Mouse (Mus musculus) liver, adult 2 months (tissue): ENCODE data around the gene Ybx1. TPM values are rescaled to one million over a fixed set of nuclear protein-coding genes. Genes with fewer than 3 reads are reported as not detected.
A peak's percentile ranks its signal among the peaks of the same experiment; 100 is the strongest.

Experiments used
- DNase-seq: peaks from one replicate; pipeline ENCODE4 v3.0.0-alpha.2; 2011; ENCODE audit warnings: low read depth, low spot score; ENCODE audit errors: extremely low read depth
- H3K27ac ChIP-seq: fragments of 200-500 bp; replicated peaks from 2 replicates; pipeline ENCODE4 v1.5.1; 2012; ENCODE audit warnings: low read depth, mild to moderate bottlenecking, control low read depth, inconsistent platforms, low read length; ENCODE audit not compliant: insufficient read depth
- H3K27me3 ChIP-seq: fragments of 200-500 bp; 2 replicates; pipeline ENCODE4 v1.6.1; 2012; ENCODE audit warnings: mild to moderate bottlenecking, moderate library complexity, low read length, inconsistent platforms; ENCODE audit not compliant: control insufficient read depth, insufficient read depth
- H3K36me3 ChIP-seq: fragments of 200-500 bp; 2 replicates; pipeline ENCODE4 v1.6.1; 2012; ENCODE audit warnings: low read length, inconsistent platforms; ENCODE audit not compliant: control insufficient read depth, insufficient read depth
- H3K4me1 ChIP-seq: fragments of 200-500 bp; 2 replicates; pipeline ENCODE4 v1.6.1; 2011; ENCODE audit warnings: low read length; ENCODE audit not compliant: control insufficient read depth, insufficient read depth
- H3K4me3 ChIP-seq: fragments of 200-500 bp; 2 replicates; pipeline ENCODE4 v1.5.1; 2011; ENCODE audit warnings: low read depth, mild to moderate bottlenecking, control low read depth, low read length, moderate library complexity; ENCODE audit not compliant: insufficient read depth
- H3K79me2 ChIP-seq: fragments of 200-500 bp; 2 replicates; pipeline ENCODE4 v1.6.1; 2012; ENCODE audit warnings: inconsistent platforms, mild to moderate bottlenecking, low read length, moderate library complexity; ENCODE audit not compliant: control insufficient read depth, insufficient read depth
- H3K9ac ChIP-seq: fragments of 200-500 bp; 2 replicates; pipeline ENCODE4 v1.6.1; 2012; ENCODE audit warnings: low read depth, mild to moderate bottlenecking, control low read depth, inconsistent platforms, low read length
- CTCF ChIP-seq: fragments of 200-500 bp; IDR thresholded peaks from 2 replicates; pipeline ENCODE4 v1.5.1; 2011; ENCODE audit warnings: low read depth, low read length, control low read depth
- POLR2A ChIP-seq: fragments of 200-500 bp; IDR thresholded peaks from 2 replicates; pipeline ENCODE4 v1.6.1; 2011; ENCODE audit warnings: low read length, control low read depth; ENCODE audit not compliant: insufficient read depth; ENCODE audit errors: extremely low read depth
- WGBS: fragments of 180-500 bp; shearing (Covaris S2); methylation state at CpG from one replicate; pipeline ENCODE4 v1.1.7; 2018; 5-methylcytosine and 5-hydroxymethylcytosine counted together
- polyA plus RNA-seq: library from polyadenylated mRNA; depleted of rRNA; stranded (reverse); fragments of >200 nt; gene quantifications from 2 replicates; pipeline ENCODE4 v1.2.3, GENCODE M21; 2012; rRNA removed
- total RNA-seq: library from RNA; depleted of rRNA; stranded (reverse); fragments of >200 nt; gene quantifications from 2 replicates; pipeline ENCODE4 v1.2.3, GENCODE M21; 2014; rRNA removed

Gene Ybx1
- total and polyA plus RNA-seq, 2 experiments = 64.3 to 189 TPM

- DNase-seq = no peak
- Histone ChIP-seq H3K9ac (no peak overlapping the region), H3K4me1 (peaks cover 6% of the 10 kb centered on the region; the same call in 1 of the 2 replicates), H3K4me3 (no peak overlapping the region), H3K27ac (no peak overlapping the region), H3K27me3 (no peaks in the 10 kb centered on the region), H3K36me3 (peaks cover 7% of the 10 kb centered on the region; the same call in 1 of the 2 replicates), H3K79me2 (no peaks in the 10 kb centered on the region)
- no peak for TF ChIP-seq CTCF
- TF ChIP-seq POLR2A = no peak
- WGBS = 70% methylated on average over 3 of the region's 3 CpGs
Measured at GRCm38 (mm10) chr4:119238661-119239060, 55.7 kb downstream of the Ybx1 start.

GRCm38 (mm10) chr4:119234348-119234747, 60.1 kb downstream of the Ybx1 start:
- H3K27me3 ChIP-seq = no peaks in the 10 kb centered on the region
- H3K79me2 ChIP-seq = peaks cover 9% of the 10 kb centered on the region; the same call in 1 of the 2 replicates
- no peak overlapping the region for H3K27ac ChIP-seq
- H3K4me3 ChIP-seq = no peak overlapping the region
- no peaks in the 10 kb centered on the region; the same call in 1 of the 2 replicates for H3K4me1 ChIP-seq
- no peak for TF ChIP-seq POLR2A
- TF ChIP-seq CTCF = no peak
- no peaks in the 10 kb centered on the region; the same call in 1 of the 2 replicates for H3K36me3 ChIP-seq
- WGBS = 96% methylated on average over 3 of the region's 3 CpGs
- H3K9ac ChIP-seq = no peak overlapping the region
- DNase-seq = no peak

- TF ChIP-seq POLR2A (no peak), CTCF (no peak; the same call in 1 of the 2 replicates)
- Histone ChIP-seq H3K4me3 (peak overlapping the region; percentile 83), H3K79me2 (peaks cover 9% of the 10 kb centered on the region; the same call in 1 of the 2 replicates), H3K9ac (peak overlapping the region; percentile 93), H3K27me3 (no peaks in the 10 kb centered on the region), H3K36me3 (peaks cover 2% of the 10 kb centered on the region; the same call in 1 of the 2 replicates), H3K4me1 (no peaks in the 10 kb centered on the region; the same call in 1 of the 2 replicates), H3K27ac (peak overlapping the region; percentile 56)
- peak; percentile 72 for DNase-seq
- 1% methylated on average over 36 of the region's 36 CpGs for WGBS
Measured at GRCm38 (mm10) chr4:119233256-119233901, 61.0 kb downstream of the Ybx1 start.

- Histone ChIP-seq H3K4me1 (no peaks in the 10 kb centered on the region; the same call in 1 of the 2 replicates), H3K27me3 (no peaks in the 10 kb centered on the region), H3K79me2 (peaks cover 9% of the 10 kb centered on the region; the same call in 1 of the 2 replicates), H3K9ac (peak within 1 kb of the TSS; percentile 93), H3K27ac (peak within 1 kb of the TSS; percentile 83), H3K36me3 (peaks cover 5% of the 10 kb centered on the region; the same call in 1 of the 2 replicates), H3K4me3 (peak within 1 kb of the TSS; percentile 90)
- no peak for TF ChIP-seq CTCF
- peak; percentile 92 for TF ChIP-seq POLR2A
- WGBS = under 1% methylated on average over 71 of the region's 71 CpGs
- DNase-seq = peak; percentile 94
Measured at GRCm38 (mm10) chr4:119232410-119233255, 61.8 kb downstream of the Ybx1 start, which contains the start of the genes AU022252 and P3h1. TSS of gene AU022252 (minus strand) at chr4:119232712. TSS of gene P3h1 (plus strand) at chr4:119232915.

Other genes starting within 250 kb of the Ybx1 start
- gene Slc2a1, start 185.9 kb downstream of the Ybx1 start, total RNA-seq = 6.9 and 7.3 TPM in 2 replicates
- gene Slc2a1, start 185.9 kb downstream of the Ybx1 start, polyA plus RNA-seq = 11.1 and 17.7 TPM in 2 replicates
- 3.7 and 4.5 TPM in 2 replicates for gene Zfp691, start 120.4 kb downstream of the Ybx1 start, total RNA-seq
- 9.7 and 13.0 TPM in 2 replicates for gene Zfp691, start 120.4 kb downstream of the Ybx1 start, polyA plus RNA-seq
- gene Ermap, start 104.6 kb downstream of the Ybx1 start, total RNA-seq = 0.09 TPM in 1 of 2 replicates, not detected in the other
- gene Ermap, start 104.6 kb downstream of the Ybx1 start, polyA plus RNA-seq = 0.02 TPM in 1 of 2 replicates, not detected in the other
- 9.1 and 10.0 TPM in 2 replicates for gene Svbp, start 99.3 kb downstream of the Ybx1 start, total RNA-seq
- gene Svbp, start 99.3 kb downstream of the Ybx1 start, polyA plus RNA-seq = 11.9 and 14.8 TPM in 2 replicates
- gene Tmem269, start 76.4 kb downstream of the Ybx1 start, total RNA-seq = 0.09 TPM in 1 of 2 replicates, not detected in the other
- 0.06 TPM in 1 of 2 replicates, not detected in the other for gene Tmem269, start 76.4 kb downstream of the Ybx1 start, polyA plus RNA-seq
- 23.6 and 25.2 TPM in 2 replicates for gene AU022252, start 61.9 kb downstream of the Ybx1 start, total RNA-seq
- gene AU022252, start 61.9 kb downstream of the Ybx1 start, polyA plus RNA-seq = 16.6 and 23.3 TPM in 2 replicates
- 6.7 and 8.8 TPM in 2 replicates for gene P3h1, start 61.7 kb downstream of the Ybx1 start, total RNA-seq
- 14.5 and 20.3 TPM in 2 replicates for gene P3h1, start 61.7 kb downstream of the Ybx1 start, polyA plus RNA-seq
- gene Cldn19, start 39.2 kb downstream of the Ybx1 start, total RNA-seq = not detected in 2 replicates
- gene Cldn19, start 39.2 kb downstream of the Ybx1 start, polyA plus RNA-seq = not detected in 2 replicates
- 12.2 and 15.4 TPM in 2 replicates for gene Ppih, start 25.9 kb upstream of the Ybx1 start, total RNA-seq
- gene Ppih, start 25.9 kb upstream of the Ybx1 start, polyA plus RNA-seq = 4.1 and 5.0 TPM in 2 replicates
- 5.4 and 5.9 TPM in 2 replicates for gene Ccdc30, start 120.9 kb upstream of the Ybx1 start, total RNA-seq
- gene Ccdc30, start 120.9 kb upstream of the Ybx1 start, polyA plus RNA-seq = 1.8 and 3.0 TPM in 2 replicates
- gene Ppcs, start 127.8 kb upstream of the Ybx1 start, total RNA-seq = 17.8 and 19.9 TPM in 2 replicates
- gene Ppcs, start 127.8 kb upstream of the Ybx1 start, polyA plus RNA-seq = 26.4 and 26.8 TPM in 2 replicates
- 0.20 and 0.28 TPM in 2 replicates for gene Zmynd12, start 128.2 kb upstream of the Ybx1 start, total RNA-seq
- gene Zmynd12, start 128.2 kb upstream of the Ybx1 start, polyA plus RNA-seq = 0.10 and 0.15 TPM in 2 replicates
- gene Rimkla, start 198.0 kb upstream of the Ybx1 start, total RNA-seq = not detected in 2 replicates
- gene Rimkla, start 198.0 kb upstream of the Ybx1 start, polyA plus RNA-seq = not detected in 2 replicates
- 6.2 and 7.7 TPM in 2 replicates for gene Foxj3, start 242.4 kb upstream of the Ybx1 start, total RNA-seq
- 5.0 and 6.7 TPM in 2 replicates for gene Foxj3, start 242.4 kb upstream of the Ybx1 start, polyA plus RNA-seq
- gene Frg2f1, start 244.9 kb upstream of the Ybx1 start, total RNA-seq = 7.9 and 12.1 TPM in 2 replicates
- gene Frg2f1, start 244.9 kb upstream of the Ybx1 start, polyA plus RNA-seq = 9.6 and 9.7 TPM in 2 replicates